Mouse (Mus musculus): ENCODE measurements around the gene Pitpnm3.

Pitpnm3 gene

GRCm38 (mm10) chr11:72094442-72094841 lies 41.1 kb downstream of the Pitpnm3 start:
- DNase-seq (ENCODE audit: low spot score in 2 of 2) = no peak

GRCm38 (mm10) chr11:72092390-72092789 lies 43.2 kb downstream of the Pitpnm3 start:
- DNase-seq (ENCODE audit: low spot score in 2 of 2) = no peak

- no peak for DNase-seq (ENCODE audit: low spot score in 2 of 2)
Measured at GRCm38 (mm10) chr11:72086251-72087046, 49.1 kb downstream of the Pitpnm3 start.

GRCm38 (mm10) chr11:72084337-72084736 lies 51.2 kb downstream of the Pitpnm3 start:
- no peak for DNase-seq (ENCODE audit: low spot score in 2 of 2)

GRCm38 (mm10) chr11:72082601-72083000 lies 53.0 kb downstream of the Pitpnm3 start:
- no peak for DNase-seq (ENCODE audit: low spot score in 2 of 2)

- no peak for DNase-seq (ENCODE audit: low spot score in 2 of 2)
Measured at GRCm38 (mm10) chr11:72080461-72080860, 55.1 kb downstream of the Pitpnm3 start.

GRCm38 (mm10) chr11:72078647-72079046 lies 56.9 kb downstream of the Pitpnm3 start:
- no peak for DNase-seq (ENCODE audit: low spot score in 2 of 2)

GRCm38 (mm10) chr11:72078056-72078455 lies 57.5 kb downstream of the Pitpnm3 start:
- DNase-seq (ENCODE audit: low spot score in 2 of 2) = no peak

- DNase-seq (ENCODE audit: low spot score in 2 of 2) = no peak
Measured at GRCm38 (mm10) chr11:72074230-72074629, 61.3 kb downstream of the Pitpnm3 start.

GRCm38 (mm10) chr11:72072331-72072905 lies 63.2 kb downstream of the Pitpnm3 start:
- DNase-seq (ENCODE audit: low spot score in 2 of 2) = no peak

- no peak for DNase-seq (ENCODE audit: low spot score in 2 of 2)
Measured at GRCm38 (mm10) chr11:72070733-72071132, 64.8 kb downstream of the Pitpnm3 start.

GRCm38 (mm10) chr11:72068026-72068425 lies 67.6 kb downstream of the Pitpnm3 start:
- DNase-seq (ENCODE audit: low spot score in 2 of 2) = no peak

- no peak for DNase-seq (ENCODE audit: low spot score in 2 of 2)
Measured at GRCm38 (mm10) chr11:72067326-72067725, 68.3 kb downstream of the Pitpnm3 start.

GRCm38 (mm10) chr11:72066330-72066729 lies 69.2 kb downstream of the Pitpnm3 start:
- no peak for DNase-seq (ENCODE audit: low spot score in 2 of 2)

GRCm38 (mm10) chr11:72065103-72065502 lies 70.5 kb downstream of the Pitpnm3 start:
- DNase-seq (ENCODE audit: low spot score in 2 of 2) = no peak

- DNase-seq (ENCODE audit: low spot score in 2 of 2) = no peak
Measured at GRCm38 (mm10) chr11:72064414-72064813, 71.2 kb downstream of the Pitpnm3 start.

GRCm38 (mm10) chr11:72061093-72061620 lies 74.4 kb downstream of the Pitpnm3 start:
- no peak for DNase-seq (ENCODE audit: low spot score in 2 of 2)

GRCm38 (mm10) chr11:72060416-72060815 lies 75.2 kb downstream of the Pitpnm3 start:
- no peak for DNase-seq (ENCODE audit: low spot score in 2 of 2)

GRCm38 (mm10) chr11:72057166-72057565 lies 78.4 kb downstream of the Pitpnm3 start:
- no peak for DNase-seq (ENCODE audit: low spot score in 2 of 2)

- DNase-seq (ENCODE audit: low spot score in 2 of 2) = no peak
Measured at GRCm38 (mm10) chr11:72055176-72055575, 80.4 kb downstream of the Pitpnm3 start.

- DNase-seq (ENCODE audit: low spot score in 2 of 2) = peak in 1 of 2 experiments; percentile 47
Measured at GRCm38 (mm10) chr11:72052636-72053035, 82.9 kb downstream of the Pitpnm3 start.

- no peak for DNase-seq (ENCODE audit: low spot score in 2 of 2)
Measured at GRCm38 (mm10) chr11:72052221-72052620, 83.4 kb downstream of the Pitpnm3 start.
